Mouse (Mus musculus): ENCODE measurements around the gene Tmem129.

The Tmem129 gene

GRCm38 (mm10) chr5:33657787-33658663 lies at the start of gene Tmem129, which contains the start of gene Tacc3:
Tmem129 (minus strand) TSS chr5:33658416.
Tacc3 (plus strand) TSS chr5:33658128.
- DNase-seq, result peak; percentile 99

GRCm38 (mm10) chr5:33707163-33707562 lies 48.9 kb upstream of the Tmem129 start:
- DNase-seq, result peak; percentile 38

- DNase-seq, result no peak
Measured at GRCm38 (mm10) chr5:33706350-33706629, 48.1 kb upstream of the Tmem129 start.

GRCm38 (mm10) chr5:33705612-33706349 lies 47.6 kb upstream of the Tmem129 start:
- DNase-seq, result no peak

- no peak for DNase-seq
Measured at GRCm38 (mm10) chr5:33704945-33705611, 46.9 kb upstream of the Tmem129 start.

GRCm38 (mm10) chr5:33703999-33704398 lies 45.8 kb upstream of the Tmem129 start:
- no peak for DNase-seq

GRCm38 (mm10) chr5:33701832-33702231 lies 43.6 kb upstream of the Tmem129 start:
- DNase-seq, result no peak

GRCm38 (mm10) chr5:33700010-33700409 lies 41.8 kb upstream of the Tmem129 start:
- no peak for DNase-seq

GRCm38 (mm10) chr5:33698669-33699068 lies 40.5 kb upstream of the Tmem129 start:
- DNase-seq, result no peak

GRCm38 (mm10) chr5:33697947-33698512 lies 39.8 kb upstream of the Tmem129 start:
- no peak for DNase-seq

- DNase-seq, result no peak
Measured at GRCm38 (mm10) chr5:33697534-33697933, 39.3 kb upstream of the Tmem129 start.

GRCm38 (mm10) chr5:33696430-33696829 lies 38.2 kb upstream of the Tmem129 start:
- DNase-seq, result no peak

- DNase-seq, result no peak
Measured at GRCm38 (mm10) chr5:33695718-33696121, 37.5 kb upstream of the Tmem129 start.

- no peak for DNase-seq
Measured at GRCm38 (mm10) chr5:33694848-33695717, 36.9 kb upstream of the Tmem129 start.

- no peak for DNase-seq
Measured at GRCm38 (mm10) chr5:33694461-33694847, 36.2 kb upstream of the Tmem129 start.

- no peak for DNase-seq
Measured at GRCm38 (mm10) chr5:33692393-33692792, 34.2 kb upstream of the Tmem129 start.

GRCm38 (mm10) chr5:33689852-33690645 lies 31.8 kb upstream of the Tmem129 start:
- DNase-seq, result peak; percentile 73

GRCm38 (mm10) chr5:33689221-33689844 lies 31.1 kb upstream of the Tmem129 start:
- DNase-seq, result no peak

GRCm38 (mm10) chr5:33688278-33689220 lies 30.3 kb upstream of the Tmem129 start:
- DNase-seq, result no peak

- peak; percentile 61 for DNase-seq
Measured at GRCm38 (mm10) chr5:33687142-33687541, 28.9 kb upstream of the Tmem129 start.
